Mouse (Mus musculus) spleen, adult 2 months (tissue): ENCODE measurements around the gene Podnl1. TPM values are rescaled to one million over a fixed set of nuclear protein-coding genes. Genes with fewer than 3 reads are reported as not detected.

Source experiments
- DNase-seq, 2 experiments: peaks; one replicate each; pipeline versions ENCODE4 v3.0.0 to v3.0.0-alpha.2; 2012 to 2021; ENCODE audit warnings: low spot score in 2 of 2, low read depth in 1 of 2
- H3K27ac ChIP-seq: fragments of 200-500 bp; 2 replicates; pipeline ENCODE4 v1.5.1; 2012; ENCODE audit warnings: low read length, inconsistent platforms; ENCODE audit not compliant: insufficient read depth
- H3K27me3 ChIP-seq: fragments of 200-500 bp; 2 replicates; pipeline ENCODE4 v1.6.1; 2012; ENCODE audit warnings: mild to moderate bottlenecking, moderate library complexity, low read length, inconsistent platforms; ENCODE audit not compliant: control insufficient read depth, insufficient read depth
- H3K36me3 ChIP-seq: fragments of 200-500 bp; 2 replicates; pipeline ENCODE4 v1.6.1; 2012; ENCODE audit warnings: mild to moderate bottlenecking, low read length, inconsistent platforms; ENCODE audit not compliant: control insufficient read depth, insufficient read depth
- H3K4me1 ChIP-seq: fragments of 200-500 bp; 2 replicates; pipeline ENCODE4 v1.6.1; 2011; ENCODE audit warnings: inconsistent platforms; ENCODE audit not compliant: control insufficient read depth, insufficient read depth, insufficient read length
- H3K4me3 ChIP-seq: fragments of 200-500 bp; 2 replicates; pipeline ENCODE4 v1.5.1; 2011; ENCODE audit warnings: mild to moderate bottlenecking, inconsistent platforms; ENCODE audit not compliant: insufficient read depth, insufficient read length; ENCODE audit errors: extremely low read depth
- CTCF ChIP-seq: fragments of 200-500 bp; IDR thresholded peaks from 2 replicates; pipeline ENCODE4 v1.5.1; 2011; ENCODE audit warnings: mild to moderate bottlenecking, inconsistent platforms; ENCODE audit not compliant: insufficient read depth, insufficient read length, insufficient replicate concordance; ENCODE audit errors: extremely low read depth
- POLR2A ChIP-seq: fragments of 200-500 bp; IDR thresholded peaks from 2 replicates; pipeline ENCODE4 v1.6.1; 2011; ENCODE audit warnings: low read depth, low read length, inconsistent platforms
- WGBS: fragments of 180-500 bp; shearing (Covaris S2); methylation state at CpG from one replicate; pipeline ENCODE4 v1.1.7; 2018; 5-methylcytosine and 5-hydroxymethylcytosine counted together
- polyA plus RNA-seq: library from polyadenylated mRNA; depleted of rRNA; stranded (reverse); fragments of >200 nt; gene quantifications from 2 replicates; pipeline ENCODE4 v1.2.3, GENCODE M21; 2012

Gene Podnl1
- polyA plus RNA-seq, 1 experiment: 11.1 TPM

DNA sequence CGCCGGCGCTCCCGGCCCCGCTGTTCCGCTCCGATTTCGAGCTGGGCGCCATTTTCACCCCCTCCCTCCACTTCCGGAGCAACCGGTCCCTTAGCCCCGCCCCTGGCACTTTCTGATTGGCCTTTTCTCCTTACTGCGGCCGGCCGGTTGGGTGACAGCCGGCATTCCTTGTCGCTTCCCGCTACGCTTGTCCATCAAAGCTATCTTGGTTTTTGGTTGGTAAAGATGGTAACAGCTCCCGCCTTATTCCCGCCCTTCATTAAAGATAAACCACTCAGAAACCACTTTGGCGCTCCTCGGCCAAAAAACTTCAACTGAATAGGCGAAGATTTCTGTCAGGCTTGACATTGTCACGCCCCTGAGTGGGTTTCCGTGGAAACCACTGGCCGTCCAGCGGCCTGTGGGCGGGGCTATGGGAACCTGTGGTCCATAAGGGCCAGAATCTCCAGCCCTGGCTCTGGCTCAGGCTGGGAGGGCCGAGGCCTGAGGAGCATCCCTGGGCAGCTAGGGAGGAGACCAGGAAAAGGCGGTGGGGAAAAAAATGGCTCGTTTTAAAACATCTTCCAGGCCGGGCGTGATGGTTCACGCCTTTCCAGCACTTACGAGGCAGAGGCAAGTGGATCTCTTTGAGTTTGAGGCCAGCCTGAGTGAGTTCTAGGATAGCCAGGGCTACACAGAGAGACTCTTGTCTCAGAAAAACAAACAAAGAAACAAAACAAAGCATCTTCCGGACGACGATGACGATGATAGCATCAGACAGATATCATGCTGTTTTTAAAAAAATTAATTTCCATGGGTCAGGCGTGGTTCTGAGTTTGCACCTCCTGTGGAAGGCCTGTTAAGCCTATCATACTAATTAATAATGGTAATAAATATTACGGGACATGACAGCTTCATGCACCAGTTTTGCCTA is 20.8 kb upstream of the Podnl1 start, which contains the start of gene Dcaf15:
Dcaf15 (minus strand) TSS at position 72 of the 913 bp plus-strand sequence.
- peak within 1 kb of the TSS; percentile 73 for H3K4me3 ChIP-seq
- no peak for TF ChIP-seq CTCF
- TF ChIP-seq POLR2A: no peak
- H3K27me3 ChIP-seq: no peaks in the 10 kb centered on the region
- H3K4me1 ChIP-seq: peaks cover 10% of the 10 kb centered on the region; the same call in 1 of the 2 replicates
- DNase-seq: peak; percentile 99
- H3K36me3 ChIP-seq: peaks cover 8% of the 10 kb centered on the region
- 13% methylated on average over 42 of the region's 42 CpGs for WGBS
- peak within 1 kb of the TSS; percentile 53 for H3K27ac ChIP-seq

DNA sequence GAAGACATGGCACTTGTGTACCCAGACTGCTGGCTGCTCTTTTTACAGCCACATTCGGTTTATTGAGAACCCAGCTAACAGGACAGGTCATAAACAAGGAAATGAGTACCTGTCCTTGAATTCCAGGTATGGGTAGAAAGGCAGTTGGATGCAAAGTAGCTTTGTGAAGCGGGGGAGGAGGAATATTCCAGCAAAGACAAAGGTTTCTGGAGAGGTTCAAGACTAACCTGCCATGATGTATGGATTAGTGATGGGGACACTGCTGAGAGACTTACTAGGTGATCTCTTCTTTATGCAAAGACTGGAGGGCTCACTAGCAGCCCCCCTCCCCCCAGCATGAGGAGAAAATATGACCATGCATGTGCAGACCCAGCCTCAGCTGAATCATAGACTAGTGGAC is 20.1 kb upstream of the Podnl1 start:
- Histone ChIP-seq H3K36me3 (peaks cover 8% of the 10 kb centered on the region), H3K27ac (no peak overlapping the region), H3K27me3 (no peaks in the 10 kb centered on the region), H3K4me1 (peaks cover 10% of the 10 kb centered on the region; the same call in 1 of the 2 replicates), H3K4me3 (no peak overlapping the region)
- TF ChIP-seq POLR2A: no peak
- no peak for TF ChIP-seq CTCF
- WGBS: 77% methylated on average over 2 of the region's 2 CpGs
- no peak for DNase-seq

DNA sequence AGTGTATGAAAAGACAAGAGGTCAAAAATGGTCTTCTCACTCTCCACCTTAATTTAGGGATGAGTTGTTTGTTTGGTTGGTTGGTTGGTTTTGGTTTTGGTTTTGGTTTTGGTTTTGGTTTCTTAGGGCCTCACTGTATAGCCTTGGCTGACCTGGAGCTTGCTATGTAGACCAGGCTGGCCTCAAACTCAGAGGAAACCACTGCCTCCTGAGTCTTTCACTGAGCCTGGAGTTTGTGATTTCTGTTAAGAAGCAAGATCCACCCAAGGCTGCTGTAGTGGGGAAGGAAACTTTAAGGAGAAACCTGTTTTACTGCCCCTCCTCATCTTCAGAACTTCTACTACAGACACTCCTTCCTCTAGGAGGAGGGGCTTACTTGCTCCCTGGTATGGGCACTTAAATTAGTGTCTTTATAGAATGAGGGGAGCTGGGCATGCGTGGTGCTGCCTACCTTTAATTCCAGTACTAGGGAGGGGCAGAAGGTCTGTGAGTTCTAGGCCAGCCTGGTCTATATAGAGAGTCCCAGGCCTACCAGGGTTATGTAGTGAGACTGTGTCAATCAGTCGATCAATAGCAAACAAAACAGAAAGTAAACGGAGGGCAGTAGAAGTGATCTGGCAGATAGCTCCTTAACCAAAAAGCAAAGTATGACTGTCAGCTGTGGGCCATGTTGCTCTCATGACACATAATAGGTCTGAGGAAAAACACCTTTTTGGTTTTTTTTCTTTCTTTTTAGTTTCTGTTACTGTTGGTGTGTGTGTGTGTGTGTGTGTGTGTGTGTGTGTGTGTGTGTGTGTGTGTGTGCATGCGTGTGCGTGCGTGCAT is 19.4 kb upstream of the Podnl1 start:
- TF ChIP-seq CTCF (no peak), POLR2A (no peak)
- Histone ChIP-seq H3K4me3 (no peak overlapping the region), H3K27ac (no peak overlapping the region), H3K27me3 (no peaks in the 10 kb centered on the region), H3K36me3 (peaks cover 6% of the 10 kb centered on the region), H3K4me1 (peaks cover 10% of the 10 kb centered on the region; the same call in 1 of the 2 replicates)
- DNase-seq: no peak
- WGBS: 93% methylated on average over 6 of the region's 6 CpGs

DNA sequence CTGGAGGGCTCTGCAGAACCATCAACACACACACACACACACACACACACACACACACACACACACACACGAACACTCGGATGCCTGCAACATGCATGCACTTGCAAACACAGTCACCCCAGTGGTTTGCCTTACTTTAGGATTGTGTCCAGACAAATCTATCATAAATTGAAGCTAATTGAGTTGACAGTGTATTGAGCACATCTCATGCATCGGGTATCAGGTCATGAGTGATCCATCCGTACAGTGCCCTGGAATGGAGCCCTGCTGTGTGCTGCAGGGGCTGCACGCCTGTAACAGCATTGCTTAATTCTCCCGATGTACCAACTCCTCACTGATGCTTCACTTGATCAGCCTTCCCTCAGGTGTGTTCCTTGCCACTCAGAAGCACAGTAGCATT is 10.1 kb upstream of the Podnl1 start:
- no peak overlapping the region for H3K27ac ChIP-seq
- no peak overlapping the region for H3K4me3 ChIP-seq
- H3K27me3 ChIP-seq: no peaks in the 10 kb centered on the region
- no peak for TF ChIP-seq POLR2A
- WGBS: 92% methylated on average over 6 of the region's 6 CpGs
- no peaks in the 10 kb centered on the region for H3K36me3 ChIP-seq
- H3K4me1 ChIP-seq: no peaks in the 10 kb centered on the region
- DNase-seq: no peak

DNA sequence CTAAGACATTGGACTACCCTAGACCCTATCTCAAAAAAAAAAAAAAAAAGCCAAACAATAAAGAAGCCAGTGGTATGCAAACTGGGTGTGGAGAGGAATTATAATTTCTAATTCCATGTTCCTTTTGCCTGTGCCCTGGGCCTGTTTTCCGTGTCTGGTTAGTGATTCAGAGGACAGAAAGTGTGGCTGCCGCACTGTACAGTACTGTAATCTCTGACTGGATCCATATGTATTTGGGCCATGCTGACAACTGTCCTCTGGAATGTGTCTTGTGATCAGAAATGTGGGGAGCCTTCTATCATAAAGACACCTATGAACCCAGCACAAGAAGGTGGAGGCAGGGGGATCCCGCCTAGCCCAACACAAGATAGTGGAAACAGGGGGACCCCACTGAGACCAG is 3.6 kb upstream of the Podnl1 start:
- H3K36me3 ChIP-seq: no peaks in the 10 kb centered on the region
- TF ChIP-seq POLR2A: no peak
- no peak for TF ChIP-seq CTCF
- H3K27me3 ChIP-seq: no peaks in the 10 kb centered on the region
- H3K4me3 ChIP-seq: no peak overlapping the region
- H3K27ac ChIP-seq: no peak overlapping the region
- DNase-seq: no peak
- WGBS: 91% methylated on average over 3 of the region's 3 CpGs
- no peaks in the 10 kb centered on the region for H3K4me1 ChIP-seq

DNA sequence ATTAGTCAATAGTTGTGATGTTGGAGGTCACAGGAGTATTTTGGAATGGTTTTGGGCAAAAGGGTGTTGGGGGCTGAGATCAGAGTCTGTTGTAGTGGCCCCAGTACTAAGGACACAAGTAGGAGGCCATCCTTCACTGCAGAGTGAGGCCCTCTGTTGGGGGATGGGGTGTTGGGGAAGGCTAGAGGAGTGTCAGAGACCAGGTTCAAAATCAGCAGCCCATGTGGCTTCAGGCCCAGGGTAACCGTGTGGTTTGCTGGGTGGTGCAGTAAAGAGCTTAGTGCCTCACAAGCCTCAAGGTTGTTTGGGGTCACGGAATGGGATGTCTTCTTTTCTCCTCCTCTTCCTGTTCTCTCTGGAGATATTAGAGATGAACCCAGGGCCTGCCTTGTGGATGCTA is 953 bp downstream of the Podnl1 start:
- 25% methylated on average over 2 of the region's 2 CpGs for WGBS
- DNase-seq: no peak

More for the DNA sequence above, 953 bp downstream of the Podnl1 start:
- Histone ChIP-seq H3K27me3 (no peaks in the 10 kb centered on the region), H3K4me3 (no peak overlapping the region), H3K36me3 (no peaks in the 10 kb centered on the region), H3K4me1 (no peaks in the 10 kb centered on the region; the same call in 1 of the 2 replicates), H3K27ac (peak overlapping the region; percentile 58; the same call in 1 of the 2 replicates)
- TF ChIP-seq CTCF (no peak), POLR2A (no peak)
